Mouse (Mus musculus): ENCODE results near the gene Srsf5. TPM values are rescaled to one million over a fixed set of nuclear protein-coding genes. Genes with fewer than 3 reads are reported as not detected.

Gene Srsf5
- total RNA-seq (2021): 100 to 1,000 TPM; 219 to 249 TPM
- long read RNA-seq, experiment 1, transcript Srsf5-205 (8 exons, 1,568 nt): minor isoform, 18 of 187 reads
- long read RNA-seq, experiment 1, transcript Srsf5-203 (8 exons, 1,491 nt): minor isoform, 20 of 187 reads
- long read RNA-seq, experiment 1, transcript Srsf5-202 (8 exons, 1,498 nt): minor isoform, 17 of 187 reads
- long read RNA-seq, experiment 1, transcript Srsf5-201 (8 exons, 1,527 nt): major isoform, 65 of 187 reads
- long read RNA-seq, experiment 1, partial matches to known transcripts: 20 of 187 reads
- long read RNA-seq, experiment 1, other reads (novel, unspliced or antisense): 41 of 187 reads
- long read RNA-seq, experiment 2, transcript Srsf5-202 (8 exons, 1,498 nt): minor isoform, 18 of 180 reads
- long read RNA-seq, experiment 2, transcript Srsf5-201 (8 exons, 1,527 nt): major isoform, 49 of 180 reads
- long read RNA-seq, experiment 2, transcript Srsf5-203 (8 exons, 1,491 nt): minor isoform, 17 of 180 reads
- long read RNA-seq, experiment 2, transcript Srsf5-205 (8 exons, 1,568 nt): minor isoform, 29 of 180 reads
- long read RNA-seq, experiment 2, partial matches to known transcripts: 10 of 180 reads
- long read RNA-seq, experiment 2, other reads (novel, unspliced or antisense): 50 of 180 reads

- peak; percentile 96 to 97 for DNase-seq (ENCODE audit: low spot score in 2 of 2)
These were observed at the start of gene Srsf5 for GRCm38 (mm10) chr12:80945334-80945995. Gene Srsf5, plus strand, starts transcription at chr12:80945504.

- no peak for DNase-seq (ENCODE audit: low spot score in 2 of 2)
These were observed 35.7 kb upstream of the Srsf5 start for GRCm38 (mm10) chr12:80909631-80910030.

GRCm38 (mm10) chr12:80917764-80918163, 27.5 kb upstream of the Srsf5 start:
- no peak for DNase-seq (ENCODE audit: low spot score in 2 of 2)

- DNase-seq (ENCODE audit: low spot score in 2 of 2): no peak
These were observed 24.0 kb upstream of the Srsf5 start for GRCm38 (mm10) chr12:80921301-80921700.

GRCm38 (mm10) chr12:80922869-80923268, 22.4 kb upstream of the Srsf5 start:
- no peak for DNase-seq (ENCODE audit: low spot score in 2 of 2)

- no peak for DNase-seq (ENCODE audit: low spot score in 2 of 2)
These were observed 21.7 kb upstream of the Srsf5 start for GRCm38 (mm10) chr12:80923602-80924001.

GRCm38 (mm10) chr12:80924205-80924604, 21.1 kb upstream of the Srsf5 start:
- peak in 1 of 2 experiments; percentile 15 for DNase-seq (ENCODE audit: low spot score in 2 of 2)

GRCm38 (mm10) chr12:80925919-80926318, 19.4 kb upstream of the Srsf5 start:
- no peak for DNase-seq (ENCODE audit: low spot score in 2 of 2)

- no peak for DNase-seq (ENCODE audit: low spot score in 2 of 2)
These were observed 18.8 kb upstream of the Srsf5 start for GRCm38 (mm10) chr12:80926550-80926949.

GRCm38 (mm10) chr12:80927518-80927917, 17.8 kb upstream of the Srsf5 start:
- DNase-seq (ENCODE audit: low spot score in 2 of 2): no peak

GRCm38 (mm10) chr12:80928881-80929280, 16.4 kb upstream of the Srsf5 start:
- no peak for DNase-seq (ENCODE audit: low spot score in 2 of 2)

GRCm38 (mm10) chr12:80930141-80930540, 15.2 kb upstream of the Srsf5 start:
- DNase-seq (ENCODE audit: low spot score in 2 of 2): no peak

GRCm38 (mm10) chr12:80931402-80932140, 13.7 kb upstream of the Srsf5 start:
- DNase-seq (ENCODE audit: low spot score in 2 of 2): no peak

GRCm38 (mm10) chr12:80932865-80933264, 12.4 kb upstream of the Srsf5 start:
- no peak for DNase-seq (ENCODE audit: low spot score in 2 of 2)

GRCm38 (mm10) chr12:80936751-80937150, 8.6 kb upstream of the Srsf5 start:
- DNase-seq (ENCODE audit: low spot score in 2 of 2): no peak

GRCm38 (mm10) chr12:80937331-80938029, 7.8 kb upstream of the Srsf5 start:
- DNase-seq (ENCODE audit: low spot score in 2 of 2): no peak

- DNase-seq (ENCODE audit: low spot score in 2 of 2): peak in 1 of 2 experiments; percentile 38
These were observed 6.7 kb upstream of the Srsf5 start for GRCm38 (mm10) chr12:80938642-80939041.

GRCm38 (mm10) chr12:80939165-80939564, 6.1 kb upstream of the Srsf5 start:
- DNase-seq (ENCODE audit: low spot score in 2 of 2): no peak

GRCm38 (mm10) chr12:80941886-80942285, 3.4 kb upstream of the Srsf5 start:
- DNase-seq (ENCODE audit: low spot score in 2 of 2): no peak

- DNase-seq (ENCODE audit: low spot score in 2 of 2): no peak
These were observed 1.9 kb upstream of the Srsf5 start for GRCm38 (mm10) chr12:80943395-80943794.

- no peak for DNase-seq (ENCODE audit: low spot score in 2 of 2)
These were observed 1.1 kb upstream of the Srsf5 start for GRCm38 (mm10) chr12:80944204-80944603.
